Mouse (Mus musculus) embryonic fibroblast, embryonic 13.5 days (primary cell): ENCODE measurements around the gene Six1.

ENCODE experiments used
- CTCF ChIP-seq: IDR thresholded peaks from 2 replicates; pipeline ENCODE4 v1.5.1; 2011; ENCODE audit warnings: mild to moderate bottlenecking, control low read depth, low read length, moderate library complexity, borderline replicate concordance; ENCODE audit not compliant: insufficient read depth
- POLR2A ChIP-seq: IDR thresholded peaks from 2 replicates; pipeline ENCODE4 v1.6.1; 2011; ENCODE audit warnings: low read depth, mild to moderate bottlenecking, control low read depth, low read length, moderate library complexity

GRCm38 (mm10) chr12:73032665-73033064 lies 21.0 kb downstream of the Six1 start:
- no peak for TF ChIP-seq CTCF
- TF ChIP-seq POLR2A, result no peak
